Mouse (Mus musculus) bone marrow, adult 2 months (tissue): ENCODE data around the gene Bmper.

Experiments
- CTCF ChIP-seq: fragments of 200-500 bp; IDR thresholded peaks from 2 replicates; pipeline ENCODE4 v1.5.1; 2011; ENCODE audit warnings: low read length, control low read depth; ENCODE audit not compliant: control insufficient read depth, insufficient read depth
- POLR2A ChIP-seq: fragments of 200-500 bp; IDR thresholded peaks from 2 replicates; pipeline ENCODE4 v1.6.1; 2011; ENCODE audit warnings: low read depth, mild to moderate bottlenecking, control low read depth, low read length, borderline replicate concordance; ENCODE audit not compliant: control insufficient read depth

DNA sequence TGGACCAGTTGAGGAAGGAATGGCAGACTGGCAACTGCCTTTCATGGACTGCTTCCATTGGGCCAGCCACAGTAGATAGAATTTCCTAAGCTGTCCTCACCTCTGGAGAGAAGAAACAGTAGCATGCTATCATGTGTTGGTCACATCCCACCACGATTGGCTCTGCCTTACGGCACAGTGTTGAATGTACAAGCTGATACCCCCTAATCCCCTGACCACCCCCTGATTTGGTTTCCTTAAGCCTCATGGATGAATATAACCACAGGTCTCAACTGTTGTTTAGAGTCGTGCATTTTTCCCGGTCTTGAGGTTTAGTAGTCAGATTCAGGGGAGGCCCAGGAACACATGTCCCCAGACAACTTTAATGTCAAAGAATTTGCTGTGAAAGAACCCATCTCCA, 34.7 kb upstream of the Bmper start:
- no peak for TF ChIP-seq POLR2A
- TF ChIP-seq CTCF = no peak
